Mouse (Mus musculus): Measurements from ENCODE around the gene Cdkn2b. TPM values are rescaled to one million over a fixed set of nuclear protein-coding genes. Genes with fewer than 3 reads are reported as not detected.
A peak's percentile ranks its signal among the peaks of the same experiment; 100 is the strongest.

Cdkn2b gene
- total and polyA plus RNA-seq, 3 experiments = 1.9 to 2.5 TPM; not detected in 1

DNA sequence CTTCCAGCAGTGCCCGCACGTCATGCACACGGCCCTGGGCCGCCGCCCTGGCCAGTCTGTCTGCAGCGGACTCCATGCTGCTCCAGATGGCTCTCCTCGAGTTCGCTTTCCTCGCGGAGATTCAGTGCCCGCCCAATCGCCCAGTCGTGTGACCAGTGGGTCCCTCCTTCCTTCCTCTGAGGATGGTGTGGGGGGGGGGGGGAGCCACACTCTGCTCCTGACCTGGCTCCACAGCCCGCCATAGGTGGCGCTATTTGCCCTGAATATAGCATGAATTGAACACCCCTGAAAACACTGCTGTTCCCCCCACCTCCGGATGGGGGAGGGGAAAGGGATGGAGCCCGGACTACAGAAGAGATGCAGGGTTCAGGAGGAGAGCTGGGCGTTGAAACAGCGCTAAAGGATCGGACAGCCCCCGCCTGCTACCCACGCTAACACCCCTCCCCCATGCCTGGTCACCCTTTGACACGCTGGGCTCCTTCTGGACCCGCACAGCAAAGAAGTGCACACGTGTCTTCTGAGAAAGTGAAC is 28.7 kb downstream of the Cdkn2b start (continued):
- TF ChIP-seq RAD21 (IDR thresholded peaks at IDR 0.05; ENCODE audit: low read depth, low read length) = peak; percentile 54
- TF ChIP-seq TBP (IDR thresholded peaks at IDR 0.05; ENCODE audit: low read depth, low read length) = no peak; the same call in 1 of the 2 replicates
- TF ChIP-seq ZKSCAN1 (IDR thresholded peaks at IDR 0.05; ENCODE audit: low read depth, low read length) = no peak

- H3K79me2 ChIP-seq (ENCODE audit: control insufficient read depth, insufficient read depth, low read length, poor library complexity) = peaks cover 6% of the 10 kb centered on the region
- H3K36me3 ChIP-seq (ENCODE audit: control insufficient read depth in 1 of 2, insufficient read depth in 2 of 2, low read length in 2 of 2) = peaks cover 0 to 27% of the 10 kb centered on the region in 2 experiments; a peak in 3 of 4 replicates
- peak; percentile 62 for DNase-seq (ENCODE audit: low read depth, low spot score)
- peaks cover 16 to 17% of the 10 kb centered on the region in 2 experiments for H3K4me1 ChIP-seq (ENCODE audit: control insufficient read depth in 1 of 2, insufficient read depth in 2 of 2, low read length in 2 of 2)
- TF ChIP-seq EP300 (IDR thresholded peaks at IDR 0.05; ENCODE audit: low read depth in 1 of 2, low read length in 2 of 2) (peak in 1 of 2 experiments; percentile 2; a peak in 1 of 4 replicates), MYC (IDR thresholded peaks at IDR 0.05; ENCODE audit: low read depth, low read length) (no peak), CHD1 (IDR thresholded peaks at IDR 0.05; ENCODE audit: low read depth, low read length) (peak; percentile 35; the same call in 1 of the 2 replicates), RCOR1 (IDR thresholded peaks at IDR 0.05; ENCODE audit: low read depth, low read length) (peak; percentile 59; the same call in 1 of the 2 replicates), SMC3 (IDR thresholded peaks at IDR 0.05; ENCODE audit: low read depth, low read length) (no peak)
- no peaks in the 10 kb centered on the region for H3K27me3 ChIP-seq (ENCODE audit: control insufficient read depth in 1 of 2, insufficient read depth in 2 of 2, low read length in 2 of 2)
- peak overlapping the region; percentile 66 to 75 for H3K4me3 ChIP-seq (ENCODE audit: control insufficient read depth in 1 of 2, insufficient read depth in 1 of 2, low read depth in 2 of 2, low read length in 2 of 2)
- H3K27ac ChIP-seq (ENCODE audit: control insufficient read depth, low read depth, low read length) = peak overlapping the region; percentile 71
- no peaks in the 10 kb centered on the region for H3K9me3 ChIP-seq (replicated peaks; ENCODE audit: insufficient read depth, low read length)
- peak overlapping the region; percentile 68 for H3K9ac ChIP-seq (ENCODE audit: control insufficient read depth, low read depth, low read length, poor library complexity, severe bottlenecking)
Measured at GRCm38 (mm10) chr4:89281236-89281635, 29.6 kb downstream of the Cdkn2b start.

GRCm38 (mm10) chr4:89279641-89280040 is 31.2 kb downstream of the Cdkn2b start:
- Histone ChIP-seq H3K9ac (ENCODE audit: control insufficient read depth, low read depth, low read length, poor library complexity, severe bottlenecking) (no peak overlapping the region), H3K36me3 (ENCODE audit: control insufficient read depth in 1 of 2, insufficient read depth in 2 of 2, low read length in 2 of 2) (peaks cover 5 to 27% of the 10 kb centered on the region in 2 experiments; a peak in 3 of 4 replicates), H3K79me2 (ENCODE audit: control insufficient read depth, insufficient read depth, low read length, poor library complexity) (peaks cover 6% of the 10 kb centered on the region), H3K4me3 (ENCODE audit: control insufficient read depth in 1 of 2, insufficient read depth in 1 of 2, low read depth in 2 of 2, low read length in 2 of 2) (no peak overlapping the region), H3K27me3 (ENCODE audit: control insufficient read depth in 1 of 2, insufficient read depth in 2 of 2, low read length in 2 of 2) (no peaks in the 10 kb centered on the region), H3K9me3 (replicated peaks; ENCODE audit: insufficient read depth, low read length) (no peaks in the 10 kb centered on the region), H3K27ac (ENCODE audit: control insufficient read depth, low read depth, low read length) (no peak overlapping the region), H3K4me1 (ENCODE audit: control insufficient read depth in 1 of 2, insufficient read depth in 2 of 2, low read length in 2 of 2) (peaks cover 16 to 17% of the 10 kb centered on the region in 2 experiments)
- TF ChIP-seq POLR2AphosphoS2 (IDR thresholded peaks at IDR 0.05; ENCODE audit: low read length) (no peak), MXI1 (IDR thresholded peaks at IDR 0.05; ENCODE audit: low read depth, low read length) (no peak), TCF12 (IDR thresholded peaks at IDR 0.05; ENCODE audit: low read depth, low read length) (no peak)
- DNase-seq (ENCODE audit: low read depth, low spot score) = no peak

DNA sequence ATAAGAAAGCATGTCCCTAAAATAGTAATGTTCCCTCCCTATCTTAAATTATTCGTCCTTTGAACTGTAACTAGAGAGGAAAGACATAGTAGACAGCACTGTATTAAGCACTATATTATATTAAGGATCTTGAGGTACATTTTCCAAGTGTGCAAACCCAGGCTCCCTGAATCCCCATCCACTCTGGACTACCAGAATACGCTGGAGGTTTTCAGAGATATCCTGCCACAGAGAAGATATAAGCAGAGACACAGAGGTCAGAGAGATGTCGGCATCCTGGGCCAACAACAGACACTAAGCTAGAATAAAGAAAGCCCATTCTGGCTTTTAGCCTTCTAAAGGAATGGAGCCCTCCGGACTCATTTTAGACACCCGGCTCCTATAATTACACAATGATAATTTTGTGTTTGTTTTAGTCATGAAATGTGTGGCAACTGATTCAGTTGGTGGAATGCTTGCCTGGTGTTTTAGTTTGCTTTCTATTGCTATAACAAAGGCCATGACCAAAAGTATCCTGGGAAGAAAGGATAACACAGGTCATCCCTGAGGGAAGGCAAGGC is 33.4 kb downstream of the Cdkn2b start:
- Histone ChIP-seq H3K36me3 (ENCODE audit: control insufficient read depth in 1 of 2, insufficient read depth in 2 of 2, low read length in 2 of 2) (peaks cover 7 to 18% of the 10 kb centered on the region in 2 experiments; a peak in 3 of 4 replicates), H3K27ac (ENCODE audit: control insufficient read depth, low read depth, low read length) (no peak overlapping the region), H3K9me3 (replicated peaks; ENCODE audit: insufficient read depth, low read length) (no peaks in the 10 kb centered on the region), H3K4me3 (ENCODE audit: control insufficient read depth in 1 of 2, insufficient read depth in 1 of 2, low read depth in 2 of 2, low read length in 2 of 2) (no peak overlapping the region), H3K4me1 (ENCODE audit: control insufficient read depth in 1 of 2, insufficient read depth in 2 of 2, low read length in 2 of 2) (peaks cover 10 to 13% of the 10 kb centered on the region in 2 experiments), H3K79me2 (ENCODE audit: control insufficient read depth, insufficient read depth, low read length, poor library complexity) (peaks cover 5% of the 10 kb centered on the region), H3K9ac (ENCODE audit: control insufficient read depth, low read depth, low read length, poor library complexity, severe bottlenecking) (no peak overlapping the region), H3K27me3 (ENCODE audit: control insufficient read depth in 1 of 2, insufficient read depth in 2 of 2, low read length in 2 of 2) (no peaks in the 10 kb centered on the region)
- TF ChIP-seq HCFC1 (IDR thresholded peaks at IDR 0.05; ENCODE audit: low read depth, low read length) = no peak
- 0 out of 2 replicates have a peak, but pooled peaks have one; percentile 21 for TF ChIP-seq POLR2AphosphoS2 (IDR thresholded peaks at IDR 0.05; ENCODE audit: low read length)
- DNase-seq (ENCODE audit: low read depth, low spot score) = no peak

Data from MEL (cell line).